Mouse (Mus musculus) erythroblast, embryonic 14.5 days (primary cell): ENCODE data around the gene Anapc11. TPM values are rescaled to one million over a fixed set of nuclear protein-coding genes. Genes with fewer than 3 reads are reported as not detected.

Source experiments
- H3K27me3 ChIP-seq: 2 replicates; pipeline ENCODE4 v1.6.1; 2012; ENCODE audit warnings: inconsistent platforms; ENCODE audit not compliant: control insufficient read depth
- H3K36me3 ChIP-seq: 2 replicates; pipeline ENCODE4 v1.6.1; 2012; ENCODE audit warnings: mild to moderate bottlenecking, inconsistent platforms; ENCODE audit not compliant: control insufficient read depth
- H3K4me1 ChIP-seq: 2 replicates; pipeline ENCODE4 v1.6.1; 2012; ENCODE audit warnings: inconsistent platforms; ENCODE audit not compliant: control insufficient read depth
- H3K4me3 ChIP-seq: replicated peaks from 2 replicates; pipeline ENCODE3; 2012; ENCODE audit warnings: moderate library complexity, mild to moderate bottlenecking, inconsistent platforms
- H3K9me3 ChIP-seq: 2 replicates; pipeline ENCODE4 v1.6.1; 2012; ENCODE audit warnings: low read length, inconsistent platforms, mixed read lengths; ENCODE audit not compliant: control insufficient read depth
- GATA1 ChIP-seq: IDR thresholded peaks from 2 replicates; pipeline ENCODE4 v1.6.1; 2012; ENCODE audit warnings: low read length, inconsistent platforms, mixed read lengths
- TAL1 ChIP-seq: IDR thresholded peaks from 3 replicates; pipeline ENCODE4 v1.6.1; 2012; ENCODE audit warnings: low read length, inconsistent platforms, mixed read lengths
- polyA plus RNA-seq: library from polyadenylated mRNA; stranded (reverse); fragments of >175 nt; gene quantifications from 2 replicates; pipeline ENCODE4 v1.2.3, GENCODE M21; 2012

Anapc11 gene
- polyA plus RNA-seq, 1 experiment: 12.9 TPM

DNA sequence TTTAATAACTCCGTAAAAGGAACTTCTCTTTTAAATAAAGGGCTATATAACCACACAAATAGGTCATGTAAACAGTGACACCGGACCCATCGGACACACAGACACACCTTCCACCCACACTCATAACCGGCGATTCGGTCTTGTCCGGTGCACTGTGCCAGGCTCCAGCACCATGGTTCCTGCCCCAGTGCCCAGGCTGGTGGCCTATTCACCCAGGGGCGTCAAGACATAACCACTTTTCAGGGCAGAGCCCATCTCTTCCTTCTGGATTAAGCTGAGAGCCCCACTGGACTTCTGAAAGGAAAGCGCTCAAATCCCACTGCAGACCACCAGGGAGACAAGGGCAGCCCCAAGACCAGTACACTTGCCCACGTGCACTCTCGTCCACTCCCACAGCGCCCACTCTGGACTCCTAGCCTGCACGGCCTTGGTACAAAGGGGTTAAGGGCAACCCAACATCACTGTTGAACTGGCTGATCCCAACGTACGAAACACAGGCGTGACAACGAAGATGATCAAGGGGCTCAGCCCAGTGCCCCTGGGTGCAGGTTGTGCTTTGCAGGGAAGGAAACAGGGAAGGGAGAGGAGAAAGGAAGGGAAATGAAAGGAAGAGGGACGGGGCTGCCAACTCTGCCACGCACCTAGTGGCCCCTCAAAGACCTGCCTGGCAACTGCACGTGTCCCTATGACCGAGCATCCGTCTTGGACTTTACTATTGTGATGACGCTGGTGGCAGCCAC lies 30.6 kb downstream of the Anapc11 start:
- Histone ChIP-seq H3K4me3 (peak overlapping the region; percentile 83), H3K9me3 (no peaks in the 10 kb centered on the region), H3K36me3 (peaks cover 68% of the 10 kb centered on the region), H3K4me1 (peaks cover 86% of the 10 kb centered on the region), H3K27me3 (no peaks in the 10 kb centered on the region)
- TF ChIP-seq GATA1: no peak
- TF ChIP-seq TAL1: no peak

DNA sequence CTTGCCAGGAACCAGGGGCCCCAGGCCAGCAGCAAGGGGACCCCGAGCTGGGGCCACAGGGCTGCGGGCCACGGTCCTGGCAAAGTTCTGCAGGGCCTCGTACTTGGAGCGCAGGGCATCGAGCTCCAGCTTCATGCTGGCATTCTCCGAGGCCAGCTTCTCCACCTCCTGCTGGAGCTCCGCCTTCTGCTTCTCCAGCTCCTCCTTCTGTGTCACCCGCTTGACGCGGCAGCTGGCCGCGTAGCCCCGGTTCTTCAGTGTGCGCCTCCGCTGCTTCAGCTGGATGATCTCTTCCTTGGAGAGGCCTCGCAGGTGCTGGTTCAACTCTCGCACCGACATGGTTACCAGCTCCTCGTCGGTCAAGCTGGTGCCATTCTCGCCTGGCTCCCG lies 31.1 kb downstream of the Anapc11 start:
- Histone ChIP-seq H3K9me3 (no peaks in the 10 kb centered on the region), H3K4me3 (peak overlapping the region; percentile 83), H3K4me1 (peaks cover 86% of the 10 kb centered on the region), H3K27me3 (no peaks in the 10 kb centered on the region), H3K36me3 (peaks cover 64% of the 10 kb centered on the region)
- no peak for TF ChIP-seq GATA1
- TF ChIP-seq TAL1: no peak

DNA sequence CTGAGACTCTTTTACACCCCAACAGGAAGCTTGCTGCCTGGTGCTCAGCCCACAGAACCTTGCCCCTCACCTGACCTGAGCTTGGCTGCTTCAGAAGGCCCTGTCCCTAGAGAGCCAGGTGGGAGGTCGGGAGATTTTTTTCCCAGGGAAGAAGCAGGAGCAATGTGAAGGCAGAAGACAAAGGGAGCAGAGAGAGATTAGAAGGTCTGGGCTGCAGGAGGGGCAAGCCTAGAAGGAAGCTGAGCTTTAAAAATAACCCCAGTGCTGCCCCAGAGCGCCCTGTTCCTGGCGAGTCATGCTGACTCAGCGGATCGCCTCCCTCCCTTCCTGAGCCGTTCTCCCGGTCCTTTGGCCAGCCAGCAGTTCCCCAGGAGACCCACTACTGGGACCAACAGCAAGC lies 31.7 kb downstream of the Anapc11 start:
- Histone ChIP-seq H3K36me3 (peaks cover 63% of the 10 kb centered on the region), H3K4me3 (peak overlapping the region; percentile 83), H3K9me3 (no peaks in the 10 kb centered on the region), H3K4me1 (peaks cover 88% of the 10 kb centered on the region), H3K27me3 (no peaks in the 10 kb centered on the region)
- TF ChIP-seq GATA1 (no peak), TAL1 (no peak)

DNA sequence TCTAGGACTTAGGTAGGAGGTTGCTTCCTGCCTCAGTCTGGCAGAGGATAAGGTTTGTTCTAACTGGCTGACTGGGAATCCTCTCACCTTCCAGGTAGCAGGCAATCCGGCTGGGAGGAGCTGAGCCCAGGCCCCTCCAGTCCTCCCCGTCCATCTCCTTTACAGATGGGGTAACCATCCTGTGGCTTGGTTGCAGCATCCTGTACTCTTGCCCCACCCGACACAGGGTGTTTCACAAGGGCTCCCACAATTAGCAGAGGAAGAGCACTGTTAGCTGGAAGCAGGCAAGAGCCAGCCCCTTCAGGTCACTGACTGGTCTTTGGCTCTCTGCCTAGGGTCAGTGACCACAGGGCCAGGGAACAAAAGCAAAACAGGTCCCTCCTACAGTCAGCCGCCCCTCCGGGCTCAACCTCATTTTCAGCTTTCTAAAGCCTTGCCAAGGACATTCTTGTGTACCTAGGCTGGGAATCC lies 32.2 kb downstream of the Anapc11 start:
- Histone ChIP-seq H3K36me3 (peaks cover 59% of the 10 kb centered on the region), H3K4me1 (peaks cover 86% of the 10 kb centered on the region), H3K9me3 (no peaks in the 10 kb centered on the region), H3K4me3 (peak overlapping the region; percentile 83), H3K27me3 (no peaks in the 10 kb centered on the region)
- TF ChIP-seq GATA1: no peak
- no peak for TF ChIP-seq TAL1

DNA sequence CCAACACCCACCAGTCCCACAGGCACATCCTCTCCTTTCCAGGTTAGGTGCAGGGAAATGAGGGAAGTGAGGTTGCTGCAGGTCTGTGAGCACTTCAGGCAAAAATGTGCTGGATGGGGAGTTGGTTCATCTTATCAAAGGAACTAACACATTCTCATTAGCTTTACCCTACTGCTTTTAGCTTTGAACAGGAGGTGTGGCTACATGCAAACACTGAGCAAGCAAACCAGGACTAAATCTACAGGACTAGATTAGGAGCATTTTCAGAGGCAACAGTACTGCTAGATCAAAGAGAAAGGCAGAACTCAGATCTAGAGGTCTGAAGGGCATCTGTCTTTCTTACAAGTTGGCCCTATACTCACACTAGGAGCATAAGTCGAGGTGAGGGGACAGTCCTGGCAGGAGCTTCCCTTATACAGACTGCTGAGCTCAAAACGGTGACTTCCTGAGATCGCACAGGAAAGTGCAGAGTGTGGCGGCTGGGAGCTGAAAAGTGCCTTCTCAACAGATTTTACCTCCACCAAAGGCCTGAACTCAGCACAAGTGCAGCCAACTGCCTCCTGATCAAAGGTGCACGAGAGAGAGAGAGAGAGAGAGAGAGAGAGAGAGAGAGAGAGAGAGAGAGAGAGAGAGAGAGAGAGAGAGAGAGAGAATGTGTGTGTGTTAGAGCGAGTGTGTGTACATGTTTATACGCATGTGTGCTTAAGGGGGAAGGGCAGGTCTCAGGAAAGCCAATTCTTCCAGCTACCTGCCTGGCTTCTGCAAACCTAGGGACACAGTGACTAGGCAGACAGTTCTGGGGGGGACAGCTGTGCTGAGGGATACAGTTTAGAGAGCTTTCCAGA lies 32.9 kb downstream of the Anapc11 start:
- H3K9me3 ChIP-seq: no peaks in the 10 kb centered on the region
- H3K27me3 ChIP-seq: no peaks in the 10 kb centered on the region
- H3K4me3 ChIP-seq: peak overlapping the region; percentile 83
- peaks cover 83% of the 10 kb centered on the region for H3K4me1 ChIP-seq
- peaks cover 55% of the 10 kb centered on the region for H3K36me3 ChIP-seq
- TF ChIP-seq TAL1: no peak
- no peak for TF ChIP-seq GATA1

DNA sequence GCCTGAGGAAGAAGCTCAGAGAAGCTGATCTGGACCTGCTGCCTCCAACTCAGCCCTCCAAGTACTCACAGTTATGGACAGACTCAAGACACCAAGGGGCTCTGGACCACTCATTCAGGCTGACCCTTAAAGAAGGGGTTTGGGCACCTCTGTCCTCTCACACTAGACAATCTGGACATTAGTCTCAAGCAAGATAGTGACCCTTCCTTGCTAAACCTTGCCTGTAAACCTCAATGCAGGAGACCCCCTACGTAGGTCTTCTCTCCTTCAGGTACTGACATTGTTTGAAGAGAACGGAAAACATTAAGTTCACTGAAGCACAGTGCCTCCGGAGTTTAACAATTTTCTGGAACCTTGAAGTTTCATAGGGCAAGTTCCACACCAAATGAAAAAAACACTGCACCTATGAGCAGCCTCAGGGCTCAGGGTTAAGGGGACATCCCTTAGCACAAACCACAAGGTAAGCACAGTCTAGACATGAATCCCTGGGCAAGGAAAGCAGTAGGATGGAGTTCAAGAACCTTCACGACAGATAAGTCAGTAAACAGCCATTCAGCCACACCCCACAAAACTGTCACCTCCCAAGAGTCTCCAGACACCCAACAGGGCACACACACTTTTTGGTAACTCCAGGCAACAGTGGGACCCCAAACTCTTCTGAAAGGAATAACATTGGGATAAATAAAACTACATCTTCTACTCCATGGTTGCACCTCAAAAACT lies 33.7 kb downstream of the Anapc11 start:
- Histone ChIP-seq H3K36me3 (peaks cover 48% of the 10 kb centered on the region), H3K4me3 (peak overlapping the region; percentile 83), H3K9me3 (no peaks in the 10 kb centered on the region), H3K27me3 (no peaks in the 10 kb centered on the region), H3K4me1 (peaks cover 80% of the 10 kb centered on the region)
- no peak for TF ChIP-seq GATA1
- TF ChIP-seq TAL1: no peak

DNA sequence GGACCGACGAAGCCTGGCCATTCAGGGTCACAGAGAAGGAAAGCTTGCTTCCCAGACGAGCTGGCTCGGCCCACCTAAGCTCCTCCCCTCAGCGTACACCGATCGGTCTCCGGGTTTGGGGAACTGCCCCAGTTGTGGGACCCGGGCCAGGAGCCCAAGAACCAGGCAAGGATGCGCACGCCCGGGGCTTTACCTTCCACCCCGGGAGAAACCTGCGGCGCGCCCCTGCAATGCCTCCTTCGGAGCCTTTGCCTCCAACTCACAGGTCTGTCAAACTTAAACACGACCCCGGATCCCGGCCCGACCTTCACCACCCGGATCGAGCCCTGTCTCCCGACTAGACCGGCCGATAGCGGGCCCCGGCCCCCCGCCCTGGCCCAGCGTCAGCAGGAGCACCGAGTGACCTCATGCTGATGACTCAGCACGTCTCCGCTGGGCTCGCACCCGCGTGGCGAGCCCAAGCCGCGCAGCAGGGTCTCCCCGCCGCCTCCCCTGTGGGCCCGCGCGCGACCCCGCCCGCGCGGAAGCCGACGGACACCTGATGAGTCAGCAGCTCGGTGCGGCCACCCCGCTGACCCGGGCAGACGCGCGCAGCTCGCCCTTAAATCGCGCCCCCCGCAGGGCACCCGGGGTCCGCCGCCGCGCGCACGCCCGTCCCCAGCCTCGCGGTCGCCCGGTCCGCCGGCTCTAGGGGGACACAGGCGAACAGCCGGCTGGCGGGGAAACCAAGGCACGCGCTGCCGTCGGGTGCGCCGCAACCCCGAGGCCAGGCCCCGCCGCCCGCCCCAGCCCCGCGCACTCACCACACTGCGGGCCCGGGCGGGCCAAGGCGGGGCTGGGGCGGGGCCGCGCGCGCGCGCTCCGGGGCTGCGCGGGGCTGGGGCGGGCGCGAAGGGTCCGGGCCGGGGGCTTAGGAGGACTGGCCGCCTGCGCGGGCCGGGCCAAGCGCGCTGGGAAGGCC lies 34.6 kb downstream of the Anapc11 start:
- peaks cover 71% of the 10 kb centered on the region for H3K4me1 ChIP-seq
- no peak for TF ChIP-seq GATA1
- TF ChIP-seq TAL1: no peak
- no peaks in the 10 kb centered on the region for H3K9me3 ChIP-seq
- H3K4me3 ChIP-seq: peak overlapping the region; percentile 83
- H3K27me3 ChIP-seq: no peaks in the 10 kb centered on the region
- peaks cover 40% of the 10 kb centered on the region for H3K36me3 ChIP-seq

DNA sequence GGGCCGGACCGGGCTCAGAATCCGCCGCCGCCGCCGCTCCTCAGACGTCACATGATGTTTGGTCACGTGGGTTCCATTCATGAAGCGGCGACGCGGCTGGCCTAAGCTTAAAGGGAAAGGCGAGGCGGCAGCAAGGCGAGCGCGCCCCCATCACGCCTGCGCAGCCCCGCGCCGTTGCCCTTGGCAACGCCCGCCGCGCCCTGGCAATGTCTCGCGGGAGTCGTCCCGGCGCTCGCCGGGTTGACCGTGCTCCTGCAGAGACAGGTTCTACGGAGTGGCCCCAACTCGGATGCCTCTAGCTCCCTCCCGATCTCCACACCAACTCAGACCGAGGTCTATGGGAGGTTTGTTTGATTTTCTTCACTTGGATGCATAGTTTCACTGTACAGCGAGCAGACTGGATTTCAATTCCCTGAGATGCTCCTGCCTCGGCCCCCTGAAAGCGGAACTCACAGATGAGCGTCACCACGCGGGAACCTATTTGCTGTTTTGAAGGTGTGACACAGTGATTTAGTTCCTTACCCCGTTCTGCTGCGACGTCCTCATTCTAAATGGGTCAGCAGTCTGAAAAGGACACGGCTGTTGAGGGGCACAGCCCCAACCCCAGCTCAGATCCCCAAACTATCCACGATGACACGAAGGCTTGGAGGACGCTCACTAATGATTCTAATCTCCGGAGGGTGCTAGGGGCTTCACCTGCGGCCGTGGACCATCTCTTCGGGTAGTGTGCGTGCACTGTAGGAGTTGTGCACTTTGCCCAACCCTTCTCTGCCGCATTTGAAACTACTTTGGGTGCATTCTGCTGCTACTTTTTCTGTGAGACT lies 35.5 kb downstream of the Anapc11 start, which contains the start of gene Mafg:
Gene Mafg (minus strand): TSS at position 81 of the 824 bp plus-strand sequence.
- Histone ChIP-seq H3K36me3 (peaks cover 32% of the 10 kb centered on the region), H3K9me3 (no peaks in the 10 kb centered on the region), H3K4me1 (peaks cover 65% of the 10 kb centered on the region), H3K4me3 (peak within 1 kb of the TSS; percentile 83), H3K27me3 (no peaks in the 10 kb centered on the region)
- TF ChIP-seq TAL1 (no peak), GATA1 (no peak)
